Mouse (Mus musculus): ENCODE measurements at regions not wholly inside any gene's neighbourhood (a gene's known extent, or its start where the extent isn't known, plus 50 kb on each side); places are given as distances from the start of the nearest gene placed in this dataset.

GRCm38 (mm10) chr2:30525295-30525694, 51.3 kb upstream of the Ier5l start:
- DNase-seq = no peak

- no peak for DNase-seq
These were observed 51.8 kb upstream of the Ier5l start for GRCm38 (mm10) chr2:30525831-30526230.

DNA sequence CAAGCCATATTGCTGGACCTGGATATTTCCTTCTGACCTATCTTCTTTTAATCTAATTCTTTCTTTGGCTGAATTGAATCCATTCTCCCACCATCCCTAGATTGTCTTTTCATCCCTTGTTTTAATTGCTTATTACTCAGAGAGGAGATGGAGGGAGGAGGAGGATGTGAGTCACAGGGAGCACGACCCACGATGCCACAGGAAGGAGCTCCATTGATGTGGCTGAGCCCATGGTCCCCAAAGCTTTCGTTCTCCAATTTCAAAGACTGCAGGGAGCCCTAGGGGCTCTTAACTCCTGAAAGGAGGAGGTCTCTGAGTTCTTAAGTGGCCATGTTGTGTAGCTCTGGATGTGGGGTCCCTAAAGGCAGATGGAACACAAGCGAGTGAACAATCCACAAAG, 53.5 kb upstream of the Ier5l start:
- DNase-seq = no peak

DNA sequence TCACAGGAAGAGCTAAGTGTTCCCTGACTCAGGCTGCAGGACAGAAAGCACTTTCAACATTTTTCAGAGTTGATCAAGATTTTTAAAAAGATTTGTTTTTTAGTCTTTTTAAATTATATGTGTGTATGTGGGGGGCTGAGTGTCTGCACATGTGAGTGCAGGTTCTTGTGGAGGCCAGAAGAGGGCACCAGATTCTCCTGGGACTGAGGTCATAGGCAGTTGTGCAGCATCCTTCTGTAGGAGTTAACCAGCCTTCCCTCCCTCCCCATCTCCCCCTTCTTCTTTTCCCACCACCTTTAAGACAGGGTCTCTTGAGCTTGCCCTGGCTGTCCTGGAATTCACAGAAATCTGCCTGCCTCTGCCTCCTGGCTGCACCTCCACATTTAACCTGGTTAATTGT, 58.9 kb upstream of the Ier5l start:
- no peak for DNase-seq

DNA sequence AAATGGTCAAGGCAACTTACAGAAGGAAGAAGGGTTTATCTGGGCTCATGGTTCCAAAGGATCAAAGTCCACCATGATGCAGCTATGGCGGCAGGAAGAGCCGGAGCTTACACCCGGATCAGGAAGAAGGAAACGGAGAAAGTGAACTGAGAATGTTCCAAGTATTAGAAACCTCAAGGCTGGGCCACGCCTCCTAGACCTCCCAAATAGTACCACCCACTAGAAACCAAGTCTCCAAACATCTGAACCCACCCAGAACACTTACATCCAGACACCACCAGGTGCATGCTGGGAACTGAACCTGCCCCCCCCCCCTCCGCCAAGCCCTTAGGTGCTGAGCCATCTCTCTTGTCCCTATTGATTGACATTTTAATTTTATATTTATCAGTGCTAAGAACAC, 59.3 kb upstream of the Ier5l start:
- DNase-seq = no peak

- no peak for DNase-seq
These were observed 60.4 kb upstream of the Cstad start for GRCm38 (mm10) chr2:30534485-30534884.

- no peak for DNase-seq
These were observed 55.5 kb upstream of the Cstad start for GRCm38 (mm10) chr2:30539305-30539704.

GRCm38 (mm10) chr2:30541541-30541940, 53.3 kb upstream of the Cstad start:
- no peak for DNase-seq

GRCm38 (mm10) chr2:30544782-30545435, 49.9 kb upstream of the Cstad start:
- peak; percentile 87 for DNase-seq

All from lung, postnatal 14 days (tissue).